Mouse (Mus musculus) megakaryocyte, adult 5-6 weeks (primary cell): ENCODE results near the gene Fbxo10. TPM values are rescaled to one million over a fixed set of nuclear protein-coding genes. Genes with fewer than 3 reads are reported as not detected.
"Not testable (repeated sequence)": the region's sequence is repeated elsewhere in the genome, so short reads cannot be mapped to it uniquely, and the experiment has no call there.

ENCODE experiments used
- ATAC-seq: 2 replicates; pipeline ENCODE4 v1.8.0; 2016; ENCODE audit warnings: mild to moderate bottlenecking, inconsistent platforms; ENCODE audit not compliant: poor library complexity, severe bottlenecking
- total RNA-seq, 2 experiments: library from RNA; stranded (forward) in 1 of 2; stranded (reverse) in 1 of 2; fragments of 153-499, 151-499 nt in 1 of 2; fragments of 221-1000, 200-1000 nt in 1 of 2; gene quantifications; 2 replicates each; pipeline versions ENCODE4 v1.2.3 to v1.2.4; 2015 to 2017

Fbxo10 gene
- total RNA-seq (2015) (3.4 and 4.4 TPM in 2 replicates), total RNA-seq (2017) (4.5 and 5.4 TPM in 2 replicates)

DNA sequence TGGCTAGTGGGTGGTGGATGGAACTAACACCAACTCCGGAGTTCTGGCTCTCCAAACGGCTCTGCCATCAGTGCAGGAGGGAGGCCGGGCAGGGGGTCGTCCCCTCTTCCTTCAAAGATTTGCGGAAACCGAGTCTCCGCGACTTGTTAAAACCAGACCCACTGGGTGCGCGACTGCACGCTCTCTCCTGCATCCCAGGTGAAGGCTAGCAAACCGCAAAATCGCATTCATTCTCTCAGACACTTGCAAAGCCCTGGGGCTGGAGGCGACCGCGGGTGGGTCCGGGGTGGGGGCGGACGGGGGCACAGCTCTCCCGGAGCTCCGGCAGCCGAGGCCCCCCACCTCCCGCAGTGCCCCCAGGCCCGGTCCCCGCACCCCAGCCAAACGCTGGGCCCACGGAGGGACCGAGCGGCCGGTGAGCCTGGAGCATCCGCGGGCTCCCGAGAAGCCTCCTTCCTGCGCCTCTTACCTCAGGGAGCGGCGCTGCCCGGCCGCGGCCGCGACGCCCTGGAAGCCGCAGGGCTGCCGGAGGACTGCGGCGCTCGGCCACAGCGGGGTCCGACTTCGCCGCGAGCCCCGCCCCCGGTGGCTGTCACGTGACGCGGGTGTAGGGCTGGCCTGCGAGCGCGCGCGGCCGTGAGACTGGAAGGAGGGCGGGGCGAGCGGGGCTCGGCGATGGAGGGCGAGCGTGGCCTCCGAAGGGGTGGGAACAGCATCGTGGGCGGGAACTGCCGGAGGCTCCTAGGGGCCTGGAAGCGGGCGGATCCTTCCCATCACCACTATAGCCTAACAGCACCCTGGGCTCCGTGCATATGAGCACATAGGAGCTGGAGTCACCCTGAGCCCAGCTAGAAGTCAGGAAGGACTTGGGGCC lies at the start of gene Fbxo10:
TSS of gene Fbxo10 (minus strand) at position 584 of the 874 bp plus-strand sequence.
- ATAC-seq: peak; percentile 96

DNA sequence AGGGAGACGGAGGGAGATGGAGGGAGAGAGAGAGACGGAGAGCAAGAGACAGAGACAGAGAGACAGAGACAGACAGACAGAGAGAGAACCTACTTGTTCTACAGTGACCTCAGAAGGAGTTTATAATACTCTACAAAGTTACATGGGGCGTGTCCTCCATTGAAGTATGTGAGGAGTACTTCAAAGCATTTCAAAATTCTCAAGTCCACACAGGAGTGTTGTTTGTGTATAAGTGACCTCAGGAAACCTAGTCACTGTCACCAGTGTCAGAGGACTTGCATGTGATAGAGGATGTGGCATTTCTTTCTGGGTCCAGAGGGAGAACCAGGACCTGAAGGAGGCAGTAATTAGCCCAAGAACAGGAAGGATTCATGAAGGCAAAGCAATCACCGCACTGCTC lies 46.6 kb upstream of the Fbxo10 start:
- ATAC-seq: no peak

DNA sequence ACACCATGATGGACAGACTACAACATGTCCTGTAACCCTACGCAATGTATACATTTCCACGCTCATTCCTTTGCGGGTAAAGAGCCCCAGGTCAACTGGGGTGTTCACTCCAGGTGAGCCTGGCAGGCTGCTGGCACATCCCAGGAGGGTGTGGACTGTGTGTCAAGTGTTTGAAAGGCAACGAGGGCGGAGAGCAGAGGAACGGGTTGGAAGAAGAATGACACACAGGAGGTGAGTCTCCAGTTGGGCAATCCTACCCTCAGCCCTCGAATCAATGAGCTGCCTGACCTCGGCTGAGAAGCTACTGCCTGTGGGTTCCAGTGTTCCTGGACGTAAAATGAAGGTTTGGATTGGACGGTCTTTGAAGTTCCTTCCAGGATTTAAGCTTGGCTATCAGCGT lies 36.9 kb upstream of the Fbxo10 start:
- ATAC-seq: no peak

DNA sequence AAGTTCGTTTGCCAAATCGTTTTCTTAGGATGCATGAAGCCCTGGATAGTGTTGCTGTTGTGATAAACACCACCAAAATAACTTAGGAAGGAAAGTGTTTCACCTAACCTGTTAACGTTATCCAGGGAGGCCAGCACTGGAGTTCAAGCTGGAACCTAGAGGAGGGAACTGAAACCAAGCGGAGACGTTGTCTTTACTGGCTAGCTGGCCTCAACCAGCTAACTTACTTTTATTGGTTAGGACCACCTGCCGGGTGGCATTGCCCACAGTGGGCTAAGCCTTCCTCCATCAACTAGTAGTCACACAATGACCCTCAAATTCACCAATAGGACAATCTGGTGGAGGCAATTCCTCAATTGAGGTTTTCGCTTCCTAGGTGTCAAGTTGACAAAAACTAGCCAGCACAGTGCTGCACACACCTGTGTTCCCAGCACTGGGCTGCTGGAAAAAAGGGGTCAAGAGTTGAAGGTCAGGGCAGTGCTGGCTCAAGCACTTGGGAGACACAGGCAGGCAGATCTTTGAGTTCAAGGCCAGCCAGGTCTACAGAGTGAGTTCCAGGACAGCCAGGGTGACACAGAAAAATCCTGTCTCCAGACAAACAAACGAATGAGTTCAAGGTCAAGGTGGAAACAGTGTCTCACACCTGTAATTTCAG lies 24.2 kb upstream of the Fbxo10 start:
- no peak for ATAC-seq

DNA sequence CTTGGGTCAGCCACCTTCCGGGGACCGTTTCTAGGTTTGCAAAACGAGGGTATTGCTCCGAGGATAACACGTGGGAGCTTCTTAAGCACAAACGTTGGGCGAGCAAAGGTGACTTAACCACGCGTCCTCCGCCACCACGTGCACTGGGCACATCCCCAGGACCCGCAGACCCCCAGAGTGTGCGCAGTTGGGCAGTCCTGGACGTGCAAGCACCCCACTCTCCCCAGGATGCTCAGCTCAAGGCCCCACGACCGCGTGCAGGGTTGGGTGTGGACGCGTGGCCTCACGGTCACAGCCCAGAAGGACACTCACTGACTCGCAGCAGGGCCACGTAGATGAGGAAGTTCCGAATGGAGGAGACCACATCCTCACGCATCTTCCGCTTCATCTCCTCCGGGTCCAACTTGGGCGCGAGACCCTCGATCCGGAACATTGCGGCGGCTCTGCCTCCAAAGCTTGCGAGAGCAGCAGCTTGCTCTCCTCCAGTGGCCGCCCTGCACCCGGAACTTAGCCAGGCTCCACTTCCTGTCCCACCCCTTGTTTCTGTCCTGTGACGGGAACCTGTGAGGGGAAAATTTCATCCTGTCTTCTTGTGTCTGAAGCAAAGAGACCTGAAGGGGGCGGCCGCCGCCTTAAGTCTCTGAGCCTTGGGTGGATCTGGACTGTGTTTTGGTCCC lies 23.3 kb upstream of the Fbxo10 start, which contains the start of gene Tomm5:
TSS of gene Tomm5 (minus strand) at position 514 of the 677 bp plus-strand sequence.
- ATAC-seq: peak; percentile 94

DNA sequence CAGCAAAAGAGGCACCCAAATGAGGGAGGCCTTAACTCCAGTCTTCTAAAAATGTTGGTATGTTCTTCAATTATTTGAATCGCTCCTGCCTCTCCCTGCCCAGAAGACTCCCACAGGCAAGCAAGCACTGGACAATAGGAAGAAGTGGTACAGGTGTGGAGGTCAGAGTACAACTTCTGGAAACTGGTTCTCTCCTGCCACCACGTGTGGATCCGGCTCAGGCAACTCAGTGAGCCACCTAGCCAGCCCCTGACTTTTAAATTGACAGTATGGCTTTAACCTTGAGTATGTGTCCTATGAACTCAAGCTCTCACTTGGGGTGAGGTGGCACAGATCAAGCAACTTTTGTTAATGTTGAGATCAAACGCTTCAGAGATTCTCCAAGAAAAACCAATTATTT lies 22.7 kb upstream of the Fbxo10 start:
- no peak for ATAC-seq

DNA sequence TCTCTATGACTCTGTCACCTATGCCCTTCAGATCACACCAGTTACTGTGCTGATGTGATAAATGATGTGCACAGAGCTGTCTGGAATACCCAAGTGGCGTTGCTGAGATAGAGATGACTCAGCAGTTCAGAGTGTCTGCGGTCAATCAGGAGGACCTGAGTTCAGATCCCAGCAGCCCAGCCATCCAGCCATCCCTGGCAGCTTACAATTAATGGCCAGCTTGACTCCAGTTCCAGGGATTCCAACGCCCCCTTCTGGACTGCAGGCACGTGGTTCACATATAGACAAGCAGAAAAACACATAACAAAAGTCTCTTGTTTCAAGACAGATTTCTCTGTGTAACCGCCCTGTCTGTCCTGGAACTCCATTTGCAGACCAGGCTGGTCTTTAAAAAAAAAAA lies 22.0 kb upstream of the Fbxo10 start:
- no peak for ATAC-seq

DNA sequence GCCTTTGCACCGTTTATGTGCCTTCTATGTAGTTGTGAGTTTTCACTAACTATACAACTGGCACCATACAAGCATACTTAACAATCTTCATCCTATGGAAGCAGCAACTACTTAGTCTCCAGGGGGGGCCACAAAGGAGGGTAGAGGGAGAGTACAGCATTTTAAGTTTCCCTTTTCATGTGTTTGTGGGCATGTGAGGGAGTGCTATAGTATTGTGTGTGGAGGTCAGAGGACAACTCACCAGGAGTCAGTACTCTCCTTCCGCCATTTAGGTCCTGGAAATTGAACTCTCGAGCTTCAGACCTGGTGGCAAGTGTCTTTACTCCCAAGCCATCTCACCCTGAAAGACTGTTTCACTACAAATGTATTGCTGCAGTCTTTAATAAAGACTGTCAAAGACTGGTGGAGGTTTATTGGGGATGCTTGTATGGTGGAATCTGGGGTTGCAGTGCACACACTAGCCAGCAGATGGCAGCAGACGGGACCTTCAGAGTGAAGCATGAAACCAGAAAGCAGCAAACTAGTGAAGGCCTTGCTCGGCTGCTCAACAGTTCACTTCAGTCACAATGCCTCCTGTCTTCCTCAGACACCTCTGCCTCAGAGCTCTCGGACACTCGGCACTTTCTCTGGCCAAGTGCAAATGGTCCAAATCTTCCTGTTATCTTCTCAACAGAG lies 12.9 kb upstream of the Fbxo10 start:
- ATAC-seq: peak; percentile 96

- ATAC-seq: no peak
Observed at GRCm38 (mm10) chr4:45084895-45085290, 489 bp upstream of the Fbxo10 start.

DNA sequence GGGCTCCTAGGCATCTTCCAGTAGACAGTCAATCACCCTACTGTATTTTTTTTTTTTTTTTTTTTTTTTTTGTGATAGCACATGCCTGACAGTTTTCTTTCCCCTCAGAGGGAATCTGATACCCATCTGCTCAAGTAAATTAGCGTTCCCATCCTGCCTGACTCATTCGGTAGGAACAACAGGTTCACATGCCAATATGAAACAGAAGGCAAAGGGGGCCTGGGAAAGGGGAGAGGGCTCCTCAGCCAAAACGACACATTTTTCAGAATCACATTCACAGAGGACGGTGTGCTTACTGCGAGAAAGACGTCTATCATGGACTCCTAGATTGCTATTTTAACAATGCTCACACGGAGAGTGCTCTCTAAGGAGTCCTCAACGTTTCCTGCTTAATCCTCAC lies 917 bp downstream of the Fbxo10 start:
- ATAC-seq: no peak

GRCm38 (mm10) chr4:45082951-45083350 lies 1.5 kb downstream of the Fbxo10 start:
- ATAC-seq: no peak

GRCm38 (mm10) chr4:45081041-45081440 lies 3.4 kb downstream of the Fbxo10 start:
- ATAC-seq: not testable (repeated sequence)

- ATAC-seq: no peak
Observed at GRCm38 (mm10) chr4:45073544-45073943, 10.9 kb downstream of the Fbxo10 start.

DNA sequence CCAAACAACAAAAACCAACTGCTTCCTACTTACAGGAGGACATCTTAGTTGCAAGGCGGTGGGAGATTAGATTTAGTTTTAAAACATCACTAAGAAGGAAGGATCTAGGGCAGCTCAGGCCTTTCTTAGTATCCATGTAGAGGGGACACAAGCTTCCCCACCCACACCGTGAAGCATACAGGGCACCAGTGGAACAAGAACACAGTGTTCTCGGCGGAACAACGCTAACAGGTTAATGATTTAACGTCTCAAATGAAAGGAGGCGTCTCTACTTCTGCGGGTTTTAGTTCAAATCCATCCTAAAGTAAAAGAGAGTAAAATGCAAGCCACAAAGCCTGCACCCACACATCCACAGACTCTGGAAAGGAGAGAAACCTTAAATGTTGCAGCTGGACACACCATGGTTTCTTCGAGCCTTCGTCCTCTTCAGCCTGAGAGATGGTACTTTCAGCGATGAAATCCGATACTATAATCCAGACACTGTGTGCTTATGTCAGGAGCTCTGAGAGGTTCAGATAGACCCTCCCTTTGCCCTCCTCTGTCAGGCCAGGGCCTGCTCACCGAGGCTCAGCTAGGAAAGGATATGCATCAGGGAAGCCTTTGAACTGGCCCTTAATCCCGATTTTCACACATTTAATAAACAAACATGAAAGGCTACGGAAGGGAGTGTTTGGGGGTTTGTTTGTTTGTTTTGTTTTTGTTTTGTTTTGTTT lies 12.0 kb downstream of the Fbxo10 start:
- no peak for ATAC-seq

- ATAC-seq: peak; percentile 75
Observed at GRCm38 (mm10) chr4:45067742-45068141, 16.7 kb downstream of the Fbxo10 start.

DNA sequence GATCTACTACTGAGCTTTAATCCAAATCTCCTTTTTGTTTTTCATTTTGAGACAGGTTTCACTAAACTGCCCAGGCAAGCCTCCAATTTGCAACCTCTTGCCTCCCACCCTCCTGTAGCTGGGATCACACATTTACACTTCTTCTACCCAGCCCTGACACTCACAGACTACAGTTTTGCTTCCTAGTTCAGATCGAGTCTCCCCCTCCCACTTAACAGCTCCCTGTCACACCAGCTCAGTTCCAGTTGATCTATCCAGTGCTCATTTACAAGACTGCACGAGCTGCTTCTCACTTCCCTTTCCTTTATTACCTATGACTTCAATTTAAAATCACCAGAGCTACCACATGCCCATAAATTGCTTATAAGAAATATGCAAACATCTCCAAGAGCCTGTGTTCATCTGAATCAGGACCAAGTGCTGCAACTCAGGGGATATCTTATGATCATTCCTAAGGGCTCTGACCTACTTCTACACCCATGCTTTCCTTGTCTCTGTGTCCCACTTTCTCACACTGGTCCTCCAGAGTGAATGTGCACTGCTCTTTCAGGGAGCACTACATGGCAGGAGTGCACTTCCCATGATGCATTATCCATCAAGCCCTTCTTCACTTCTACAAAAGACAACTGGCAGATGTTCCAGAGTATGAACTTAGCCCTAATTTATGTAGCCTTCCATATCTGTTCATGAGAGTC lies 18.2 kb downstream of the Fbxo10 start:
- ATAC-seq: no peak

GRCm38 (mm10) chr4:45064577-45064976 lies 19.8 kb downstream of the Fbxo10 start:
- ATAC-seq: no peak

DNA sequence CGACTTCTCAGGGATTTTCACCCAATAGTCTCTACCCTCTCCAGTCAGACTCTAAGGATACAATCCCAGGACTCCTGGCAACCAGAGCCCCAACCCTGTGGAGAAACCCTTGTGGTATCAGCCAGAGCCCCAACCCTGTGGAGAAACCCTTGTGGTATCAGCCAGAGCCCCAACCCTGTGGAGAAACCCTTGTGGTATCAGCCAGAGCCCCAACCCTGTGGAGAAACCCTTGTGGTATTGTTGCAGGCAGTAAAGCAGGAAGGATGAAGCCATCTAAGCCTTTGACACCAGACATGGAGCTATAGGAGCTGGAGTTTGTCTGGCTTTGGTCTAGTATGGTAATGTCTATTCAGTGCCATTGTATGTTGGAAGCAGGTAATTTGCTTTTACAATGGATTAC lies 20.6 kb downstream of the Fbxo10 start:
- peak; percentile 93 for ATAC-seq

- no peak for ATAC-seq
Observed at GRCm38 (mm10) chr4:45055451-45055850, 29.0 kb downstream of the Fbxo10 start.

DNA sequence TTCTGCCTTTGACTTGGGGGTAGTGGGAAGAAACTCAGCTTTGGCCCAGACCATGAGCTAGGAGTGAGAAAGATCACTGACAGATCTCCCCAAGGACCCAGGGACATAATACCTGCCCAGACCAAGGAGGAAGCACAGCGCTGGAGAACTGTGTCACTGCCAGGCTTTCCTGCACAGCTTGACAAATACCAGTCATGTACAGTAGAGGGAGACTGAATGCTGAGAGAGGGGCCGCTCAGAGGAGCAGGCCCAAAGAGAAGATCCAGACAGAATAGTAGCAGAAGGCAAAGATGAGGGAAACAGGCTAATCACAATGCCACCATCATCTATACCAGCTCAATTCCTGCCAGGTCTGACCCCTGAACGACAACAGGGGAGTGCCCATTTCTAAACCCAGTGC lies 29.5 kb downstream of the Fbxo10 start:
- peak; percentile 76 for ATAC-seq
